Mouse (Mus musculus): Measurements from ENCODE around the gene Mcpt4. TPM values are rescaled to one million over a fixed set of nuclear protein-coding genes. Genes with fewer than 3 reads are reported as not detected.

Mcpt4 gene
- not detected for polyA plus RNA-seq (2017; shearing (Covaris generic))

GRCm38 (mm10) chr14:56062213-56062612 lies at the start of gene Mcpt4:
TSS of gene Mcpt4 (minus strand) at chr14:56062313.

GRCm38 (mm10) chr14:56102386-56102785 lies 40.3 kb upstream of the Mcpt4 start, which contains the start of gene Ctsg:
TSS of gene Ctsg (minus strand) at chr14:56102574.

GRCm38 (mm10) chr14:56085167-56085566 lies 23.1 kb upstream of the Mcpt4 start, which contains the start of gene Mcpt8:
TSS of gene Mcpt8 (minus strand) at chr14:56085273.

GRCm38 (mm10) chr14:56041792-56042191 lies 20.3 kb downstream of the Mcpt4 start, which contains the start of gene Mcpt2:
TSS of gene Mcpt2 (plus strand) at chr14:56042041.

GRCm38 (mm10) chr14:56030395-56030794 lies 31.7 kb downstream of the Mcpt4 start, which contains the start of gene Mcpt9:
TSS of gene Mcpt9 (minus strand) at chr14:56030495.

GRCm38 (mm10) chr14:56017671-56018070 lies 44.4 kb downstream of the Mcpt4 start, which contains the start of gene Mcpt1:
TSS of gene Mcpt1 (plus strand) at chr14:56017971.

Other genes with a start within 250 kb of the Mcpt4 start
- not detected for gene Nfatc4, start 239.2 kb downstream of the Mcpt4 start, polyA plus RNA-seq (2017; shearing (Covaris generic))
- gene Nynrin, start 208.3 kb downstream of the Mcpt4 start, polyA plus RNA-seq (2017; shearing (Covaris generic)): 1.2 TPM
- 0.20 TPM for gene Cbln3, start 177.9 kb downstream of the Mcpt4 start, polyA plus RNA-seq (2017; shearing (Covaris generic))
- 63.7 TPM for gene Khnyn, start 177.4 kb downstream of the Mcpt4 start, polyA plus RNA-seq (2017; shearing (Covaris generic))
- gene Sdr39u1, start 162.0 kb downstream of the Mcpt4 start, polyA plus RNA-seq (2017; shearing (Covaris generic)): 73.6 TPM
- not detected for gene Cma1, start 117.6 kb downstream of the Mcpt4 start, polyA plus RNA-seq (2017; shearing (Covaris generic))
- gene Cma2, start 111.3 kb downstream of the Mcpt4 start, polyA plus RNA-seq (2017; shearing (Covaris generic)): not detected
- not detected for gene Mcpt1, start 44.3 kb downstream of the Mcpt4 start, polyA plus RNA-seq (2017; shearing (Covaris generic))
- gene Mcpt9, start 31.8 kb downstream of the Mcpt4 start, polyA plus RNA-seq (2017; shearing (Covaris generic)): not detected
- not detected for gene Mcpt2, start 20.3 kb downstream of the Mcpt4 start, polyA plus RNA-seq (2017; shearing (Covaris generic))
- gene Mcpt8, start 23.0 kb upstream of the Mcpt4 start, polyA plus RNA-seq (2017; shearing (Covaris generic)): not detected
- not detected for gene Ctsg, start 40.3 kb upstream of the Mcpt4 start, polyA plus RNA-seq (2017; shearing (Covaris generic))
- not detected for gene Gzme, start 58.3 kb upstream of the Mcpt4 start, polyA plus RNA-seq (2017; shearing (Covaris generic))
- 0.19 TPM for gene Gzmd, start 70.3 kb upstream of the Mcpt4 start, polyA plus RNA-seq (2017; shearing (Covaris generic))
- gene Gzmg, start 97.3 kb upstream of the Mcpt4 start, polyA plus RNA-seq (2017; shearing (Covaris generic)): not detected
- gene Gzmn, start 112.3 kb upstream of the Mcpt4 start, polyA plus RNA-seq (2017; shearing (Covaris generic)): not detected
- gene Gzmf, start 149.1 kb upstream of the Mcpt4 start, polyA plus RNA-seq (2017; shearing (Covaris generic)): not detected
- 5.0 TPM for gene Gzmc, start 172.3 kb upstream of the Mcpt4 start, polyA plus RNA-seq (2017; shearing (Covaris generic))
- gene Gzmb, start 199.9 kb upstream of the Mcpt4 start, polyA plus RNA-seq (2017; shearing (Covaris generic)): 7.5 TPM

All from CD4-positive, CD25-positive, alpha-beta regulatory T cell (primary cell).